Mouse (Mus musculus) ES-Bruce4 (cell line): Measurements from ENCODE around the gene Zfp628.

Experiments
- CTCF ChIP-seq: IDR thresholded peaks from one replicate; pipeline ENCODE4 v1.8.1; 2011; ENCODE audit warnings: low read depth, low read length
- EP300 ChIP-seq: IDR thresholded peaks from 2 replicates; pipeline ENCODE4 v1.6.1; 2011; ENCODE audit warnings: low read depth, low read length; ENCODE audit not compliant: insufficient read depth

DNA sequence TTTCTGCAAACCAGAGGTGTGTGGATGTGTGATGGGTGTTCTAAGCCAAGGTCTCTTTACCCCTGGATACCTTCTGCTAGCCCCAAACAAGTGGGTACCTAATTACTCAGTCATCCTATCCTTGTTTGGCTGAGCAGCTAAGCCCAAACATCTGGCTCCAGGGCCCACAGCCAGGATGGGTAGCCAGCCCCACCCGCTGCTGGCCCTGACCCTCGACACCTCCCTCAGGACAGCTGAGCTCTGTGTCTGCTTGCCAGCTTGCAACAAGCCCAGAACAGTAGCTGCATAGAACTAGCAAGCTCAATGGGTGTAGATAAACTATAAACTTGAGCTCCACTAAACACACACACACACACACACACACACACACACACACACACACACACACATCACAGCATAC, 32.8 kb downstream of the Zfp628 start:
- no peak for TF ChIP-seq CTCF
- TF ChIP-seq EP300, result no peak
